Mouse (Mus musculus) urinary bladder, postnatal 4 days (tissue): ENCODE measurements around the gene Stox2.
"Not testable (repeated sequence)": the region's sequence is repeated elsewhere in the genome, so short reads cannot be mapped to it uniquely, and the experiment has no call there.

ENCODE experiments used
- DNase-seq, 2 experiments: peaks; one replicate each; pipeline ENCODE4 v3.0.0; 2021 to 2022; ENCODE audit warnings: low spot score in 2 of 2

The Stox2 gene

DNA sequence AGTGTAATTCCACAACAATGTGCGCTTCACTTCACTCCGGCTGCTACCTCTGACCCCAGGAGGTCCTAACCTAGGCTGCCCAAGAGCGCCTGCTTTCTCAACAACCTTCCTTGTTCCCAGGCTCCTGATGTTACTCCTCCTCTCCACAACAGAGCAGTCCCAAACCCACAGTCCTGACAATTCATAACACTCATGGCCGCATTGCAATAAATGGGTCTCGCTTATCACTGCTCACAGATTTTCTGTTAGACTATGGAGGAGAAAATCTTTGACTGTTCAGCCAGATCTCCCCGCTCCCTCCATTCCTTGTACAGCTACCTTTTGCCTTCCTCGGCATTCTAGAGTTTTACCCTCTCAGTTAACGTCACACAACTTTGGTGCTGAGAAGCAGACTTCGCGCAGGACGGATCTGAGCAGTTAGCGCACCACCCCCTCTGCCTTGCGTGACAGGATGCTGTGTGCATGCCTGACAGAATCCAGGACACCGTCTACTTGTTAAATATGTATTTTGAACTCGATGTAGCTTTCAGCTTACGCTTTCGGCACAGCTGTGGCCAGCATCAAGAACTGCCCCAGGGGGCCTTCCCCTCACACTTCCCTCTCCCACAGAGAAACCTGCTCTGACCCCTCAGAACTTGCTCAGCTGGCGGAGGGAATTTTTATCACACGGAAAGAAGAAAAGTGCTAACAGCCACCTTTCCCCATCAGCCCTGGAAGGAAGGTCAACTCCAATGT is at the start of gene Stox2:
Gene Stox2, minus strand, starts transcription at position 51 of the 735 bp plus-strand sequence.
- no peak for DNase-seq

DNA sequence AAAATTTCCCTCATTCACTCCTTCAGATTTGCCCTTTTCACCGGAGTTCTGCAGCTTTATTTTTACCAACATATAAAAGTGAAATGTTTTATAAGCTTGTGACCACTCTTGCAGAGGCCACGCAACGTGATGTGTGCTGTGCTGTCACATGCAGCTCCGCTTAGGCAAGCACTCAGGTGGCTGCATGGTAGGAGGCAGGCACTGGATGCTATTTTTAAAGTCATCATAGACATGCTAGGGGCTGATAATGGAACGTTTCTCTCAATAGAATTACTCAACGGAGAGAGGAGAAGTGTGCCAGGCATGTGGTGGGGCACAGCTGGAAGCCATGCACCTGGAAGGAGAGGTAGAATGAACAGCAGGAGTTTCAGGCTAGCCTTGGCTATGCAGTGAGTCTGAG is 49.3 kb upstream of the Stox2 start:
- peak in 1 of 2 experiments; percentile 22 for DNase-seq

DNA sequence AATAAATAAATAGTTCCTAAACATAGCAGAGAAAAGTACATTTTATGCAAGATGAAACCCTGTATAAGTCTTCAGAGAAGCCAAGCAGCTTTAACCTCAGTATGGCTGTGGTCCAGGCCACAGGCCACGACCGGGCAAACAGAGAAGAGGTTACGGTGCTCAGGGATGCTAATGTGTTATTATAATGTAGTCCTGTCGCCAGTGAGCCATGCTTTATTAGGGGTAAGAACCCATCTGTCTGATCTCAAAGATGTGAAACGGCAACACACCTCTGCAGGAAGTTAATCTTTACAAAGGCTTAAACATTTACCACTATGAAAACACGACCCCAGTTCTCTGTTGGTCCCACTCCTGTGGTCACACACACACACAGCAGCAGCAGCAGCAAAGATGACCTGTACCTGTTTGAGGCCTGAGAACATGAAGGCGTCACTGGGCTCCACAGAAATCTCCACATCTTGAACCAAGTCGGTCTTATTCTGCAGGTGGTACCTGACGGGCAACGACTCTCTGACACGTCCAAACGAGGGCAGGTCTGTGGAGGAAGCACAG is 48.5 kb upstream of the Stox2 start:
- DNase-seq: peak in 1 of 2 experiments; percentile 28

DNA sequence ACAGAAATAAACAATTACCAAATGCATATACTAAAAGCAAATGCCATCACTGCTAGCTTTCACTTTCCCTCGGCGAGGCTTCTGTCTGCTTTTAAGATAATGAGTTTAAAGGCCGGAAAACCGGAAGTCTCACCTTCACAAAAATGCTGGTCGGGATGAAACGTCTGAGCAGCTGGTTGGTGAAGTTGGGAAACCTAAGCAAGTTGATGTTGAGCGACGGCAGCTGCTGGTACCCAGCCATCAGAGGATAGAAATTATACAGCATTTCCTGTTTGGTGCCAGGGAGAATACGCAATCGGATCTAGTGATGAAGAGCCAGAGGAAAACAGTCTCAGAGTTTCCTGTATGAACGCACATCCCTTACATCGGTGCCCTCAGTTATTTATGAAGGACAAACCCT is 46.9 kb upstream of the Stox2 start:
- no peak for DNase-seq

DNA sequence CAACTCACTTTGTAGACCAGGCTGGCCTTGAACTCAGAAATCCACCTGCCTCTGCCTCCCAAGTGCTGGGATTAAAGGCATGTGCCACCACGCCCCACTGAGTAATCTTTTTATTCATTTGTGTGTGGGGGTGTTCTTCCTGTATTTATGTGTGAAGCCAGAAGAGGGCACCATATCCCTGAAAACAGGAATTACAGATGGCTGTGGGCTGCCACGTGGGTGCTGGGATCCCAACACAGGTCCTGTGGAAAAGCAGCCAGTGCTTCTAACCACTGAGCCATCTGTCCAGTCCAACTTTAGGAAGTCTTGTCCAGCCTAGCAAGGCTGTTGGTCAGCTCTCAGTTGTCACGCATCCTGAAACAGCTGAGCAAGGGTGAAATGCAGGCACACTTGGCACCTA is 41.1 kb upstream of the Stox2 start:
- peak in 1 of 2 experiments; percentile 47 for DNase-seq

DNA sequence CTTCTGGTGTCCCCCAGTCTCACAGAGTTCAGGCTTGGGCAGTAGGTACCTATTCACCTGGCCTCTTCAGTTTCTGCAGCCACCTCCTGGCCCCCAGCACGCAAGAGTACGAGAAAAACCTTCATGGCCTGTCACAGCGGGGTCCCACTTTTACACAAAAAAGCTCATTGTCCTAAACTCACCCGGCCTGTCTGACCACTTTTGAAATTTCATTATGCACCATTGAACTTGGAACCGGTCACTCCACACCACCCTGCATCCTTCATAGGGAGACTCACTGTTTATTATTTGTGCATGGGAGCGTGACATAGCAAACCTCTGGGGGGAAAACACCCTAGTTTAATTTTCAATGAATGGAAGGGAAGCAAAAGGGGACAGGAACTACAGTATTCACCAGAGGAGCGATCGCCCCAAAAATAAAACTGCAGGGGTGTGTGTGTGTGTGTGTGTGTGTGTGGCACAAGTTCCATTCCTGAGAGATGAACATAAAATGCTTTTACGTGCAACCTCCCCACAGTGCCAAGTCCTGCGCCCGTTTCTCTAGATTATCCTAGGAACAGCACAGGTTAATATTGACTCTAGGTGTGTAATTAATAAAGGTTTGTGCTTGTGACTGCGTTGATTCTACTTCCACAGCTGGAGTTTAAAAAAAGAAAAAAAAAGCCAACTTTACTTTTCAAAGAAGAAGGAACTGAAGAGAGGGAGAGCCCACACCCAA is 36.4 kb upstream of the Stox2 start:
- DNase-seq: no peak

DNA sequence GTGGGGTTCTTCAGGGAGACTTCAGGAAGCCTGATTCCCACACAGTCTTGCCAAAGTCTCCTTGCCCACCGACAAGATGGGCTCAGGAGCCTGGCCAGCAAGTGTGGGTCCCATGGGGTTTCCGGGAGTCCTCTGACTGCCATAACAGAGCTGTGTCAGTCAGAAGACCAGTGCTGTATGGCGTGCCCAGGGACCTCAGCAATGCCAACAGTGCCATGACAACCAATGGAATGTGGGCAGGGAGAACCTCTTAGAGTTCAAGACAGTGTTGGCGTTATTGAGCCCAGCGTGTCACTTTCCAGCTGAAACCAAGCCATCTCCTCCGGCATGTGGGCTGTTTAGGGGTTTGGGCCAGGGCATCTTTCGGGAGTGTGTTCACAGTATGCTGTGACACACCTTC is 33.9 kb upstream of the Stox2 start:
- DNase-seq: no peak

DNA sequence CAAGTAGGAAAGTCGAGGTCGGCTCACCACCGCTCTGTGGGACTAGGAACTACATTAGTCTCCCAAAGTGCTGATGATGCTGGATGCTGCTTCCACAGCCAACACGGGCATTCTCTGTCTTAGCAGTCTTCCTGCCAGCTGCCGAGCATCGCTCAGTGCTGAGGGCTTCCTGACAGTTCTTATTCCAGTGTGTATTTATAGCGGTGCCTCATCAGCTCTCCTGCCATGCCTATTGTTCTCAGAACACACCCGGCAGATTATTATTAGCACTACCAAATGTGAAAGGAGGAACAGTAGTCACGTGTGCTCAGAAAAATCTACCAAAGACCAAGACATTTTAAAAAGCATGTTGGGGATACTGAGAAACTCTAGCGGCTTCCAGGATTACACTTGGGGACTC is 15.5 kb upstream of the Stox2 start:
- DNase-seq: no peak

DNA sequence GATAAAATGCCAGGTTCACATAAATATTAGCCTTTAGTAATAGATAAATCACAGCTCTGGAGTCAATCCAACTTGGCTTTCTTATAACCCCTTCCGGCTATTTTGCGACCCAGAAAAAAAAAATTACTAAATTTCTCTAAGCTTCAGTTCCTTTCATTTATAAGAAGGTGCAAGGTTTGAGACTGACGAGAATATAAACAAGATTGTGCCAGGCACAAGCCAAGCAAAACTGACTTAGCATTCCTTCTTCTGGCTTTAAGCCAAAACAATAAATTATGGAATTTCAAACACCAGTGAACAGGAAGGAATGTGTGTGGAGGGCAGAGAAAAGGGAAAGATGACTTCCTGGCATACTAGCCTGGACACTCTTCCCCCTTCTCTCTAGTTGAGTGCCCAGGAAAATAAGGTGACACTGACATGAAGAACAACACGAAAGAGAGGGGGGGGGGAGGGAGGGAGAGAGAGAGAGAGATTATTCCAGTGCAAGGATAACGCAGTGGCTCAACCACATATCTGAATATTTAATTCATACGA is 13.1 kb upstream of the Stox2 start:
- DNase-seq: no peak

DNA sequence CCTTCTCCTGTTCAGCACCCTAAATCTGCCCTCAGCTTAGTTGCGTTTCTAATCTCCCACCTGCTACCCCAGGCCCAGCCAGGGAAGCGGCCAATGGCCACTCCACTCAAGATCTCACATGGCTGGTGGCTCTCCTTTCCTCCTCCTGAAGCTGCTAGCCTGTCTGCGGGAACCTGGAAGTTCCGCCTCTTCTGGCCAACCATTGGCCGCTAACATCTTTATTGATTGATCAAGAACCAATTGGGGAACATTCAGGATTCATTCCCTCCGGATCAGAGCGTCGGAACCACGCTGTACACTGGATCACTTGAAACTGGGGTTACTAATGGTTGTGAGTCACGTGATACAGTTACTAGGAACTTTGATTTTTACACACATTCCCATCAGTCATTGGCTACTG is 12.4 kb upstream of the Stox2 start:
- no peak for DNase-seq

DNA sequence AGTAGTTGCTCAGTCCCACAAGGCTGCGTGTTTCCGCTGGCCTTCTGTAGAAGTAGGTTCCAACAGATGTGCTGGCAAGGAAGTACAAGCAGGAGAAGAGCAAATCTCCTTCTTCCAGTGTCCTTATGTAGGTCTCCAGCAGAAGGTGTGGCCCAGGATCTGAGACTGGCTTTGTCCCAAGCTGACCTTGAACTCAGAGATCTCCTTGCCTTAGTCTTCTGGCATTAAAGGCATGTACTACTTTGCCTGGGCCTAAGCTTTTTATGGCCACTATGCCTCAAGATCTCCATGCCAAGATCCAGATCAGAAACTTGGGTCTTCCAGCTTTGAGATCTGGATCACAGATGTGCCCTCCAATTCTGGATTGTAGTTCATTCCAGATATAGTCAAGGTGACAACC is 3.0 kb upstream of the Stox2 start:
- not testable (repeated sequence) for DNase-seq

DNA sequence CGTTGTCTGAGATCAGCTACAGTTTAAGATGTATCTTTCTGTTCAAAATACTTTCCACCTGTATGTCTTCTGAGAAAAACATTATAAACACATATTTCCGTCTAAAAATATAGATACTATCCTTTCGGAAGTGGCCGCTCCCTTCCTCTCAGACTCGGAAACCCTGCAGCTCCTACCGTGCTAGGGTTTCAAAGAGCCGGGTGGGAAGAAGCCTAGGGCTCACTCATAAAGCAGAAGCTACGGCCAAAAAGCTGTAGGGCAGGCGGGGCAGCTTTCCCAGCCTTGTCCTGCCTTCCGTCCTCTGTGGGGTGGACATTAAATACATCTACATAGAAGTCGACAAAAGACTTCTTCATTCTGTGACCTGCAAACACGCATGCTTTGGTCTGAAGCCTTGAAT is 6.9 kb downstream of the Stox2 start:
- DNase-seq: no peak

DNA sequence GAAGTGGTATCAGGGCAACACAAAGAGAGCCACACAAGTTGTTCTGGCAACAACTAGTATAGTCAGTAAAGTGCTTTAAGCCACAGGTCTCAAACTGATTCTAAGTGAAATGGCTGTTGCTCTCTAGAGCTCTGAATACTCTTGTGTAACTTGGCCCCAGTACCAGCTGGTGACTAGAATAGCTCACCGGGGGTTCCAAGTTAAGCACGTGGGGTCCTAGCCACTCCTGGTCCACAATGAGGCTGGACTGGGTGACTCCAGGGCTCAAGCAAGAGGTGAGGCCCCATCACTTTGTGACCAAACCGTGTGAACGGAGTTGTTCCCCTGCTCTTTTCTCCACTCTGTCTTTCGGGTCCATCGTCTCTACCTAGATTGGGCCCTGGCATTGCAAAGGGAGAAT is 8.2 kb downstream of the Stox2 start:
- no peak for DNase-seq

DNA sequence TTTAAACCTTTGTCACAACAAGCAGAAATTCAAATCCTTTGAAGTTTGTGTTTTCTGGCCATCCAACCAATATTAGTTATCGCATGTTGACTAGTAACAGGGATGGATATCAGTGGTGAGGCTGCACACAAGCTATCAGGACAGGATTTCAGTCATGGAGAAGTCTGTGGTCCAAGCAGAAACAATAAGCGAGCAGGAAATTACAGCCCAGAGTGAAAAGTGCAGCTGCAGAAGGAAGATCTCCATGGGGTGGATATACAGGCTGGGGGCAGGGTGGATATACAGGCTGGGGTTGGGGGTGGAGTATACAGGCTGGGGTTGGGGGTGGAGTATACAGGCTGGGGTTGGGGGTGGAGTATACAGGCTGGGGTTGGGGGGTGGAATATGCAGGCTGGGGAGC is 10.3 kb downstream of the Stox2 start:
- DNase-seq: no peak

DNA sequence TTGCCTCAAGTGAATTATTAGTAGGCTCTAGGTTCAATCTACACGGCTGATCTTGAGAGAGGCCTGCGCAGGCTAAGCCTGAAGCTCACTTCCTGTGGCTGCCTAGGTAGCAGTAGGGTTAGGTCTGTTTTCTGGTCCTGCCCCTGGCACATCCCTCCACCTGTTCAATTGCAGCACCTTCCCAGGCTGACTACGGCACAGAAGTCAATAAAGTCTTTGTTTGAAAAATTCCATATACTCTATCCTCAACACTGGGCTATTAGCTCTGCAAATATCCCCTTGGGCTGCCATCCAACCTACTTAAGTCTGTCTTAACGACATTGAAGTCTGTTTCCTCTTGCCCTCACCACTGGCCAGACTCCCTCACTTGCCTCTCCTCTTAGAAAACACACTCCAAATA is 10.8 kb downstream of the Stox2 start:
- DNase-seq: no peak

DNA sequence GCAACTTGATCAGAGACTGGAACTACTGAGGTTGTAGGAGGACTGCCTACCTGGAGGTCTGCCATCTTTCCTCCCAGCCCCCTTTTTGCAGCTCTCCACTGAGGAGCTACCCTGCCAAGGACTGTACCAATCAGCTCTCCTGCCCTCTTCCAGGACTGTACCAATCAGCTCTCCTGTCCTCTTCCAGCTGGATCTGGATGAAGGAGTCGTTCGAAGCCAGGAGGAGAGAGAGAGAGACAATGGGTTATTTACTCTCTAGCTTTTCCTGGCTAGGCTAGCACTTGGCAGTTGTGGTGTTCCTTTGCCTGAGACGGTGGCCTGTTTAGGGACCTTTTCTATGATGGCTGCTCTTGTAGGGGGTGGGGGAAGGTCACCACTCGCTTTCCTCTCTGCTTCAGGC is 14.9 kb downstream of the Stox2 start:
- DNase-seq: no peak

DNA sequence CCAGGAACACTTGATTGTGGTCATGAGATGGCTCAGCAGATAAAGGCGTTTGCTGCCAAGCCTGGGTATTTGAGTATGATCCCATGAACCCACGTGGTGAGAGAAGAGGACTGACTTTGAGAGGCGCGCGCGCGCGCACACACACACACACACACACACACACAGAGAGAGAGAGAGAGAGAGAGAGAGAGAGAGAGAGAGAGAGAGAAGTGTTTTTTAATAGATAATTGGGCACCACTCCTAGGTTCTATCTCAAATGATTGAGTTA is 32.0 kb downstream of the Stox2 start:
- DNase-seq: not testable (repeated sequence)

DNA sequence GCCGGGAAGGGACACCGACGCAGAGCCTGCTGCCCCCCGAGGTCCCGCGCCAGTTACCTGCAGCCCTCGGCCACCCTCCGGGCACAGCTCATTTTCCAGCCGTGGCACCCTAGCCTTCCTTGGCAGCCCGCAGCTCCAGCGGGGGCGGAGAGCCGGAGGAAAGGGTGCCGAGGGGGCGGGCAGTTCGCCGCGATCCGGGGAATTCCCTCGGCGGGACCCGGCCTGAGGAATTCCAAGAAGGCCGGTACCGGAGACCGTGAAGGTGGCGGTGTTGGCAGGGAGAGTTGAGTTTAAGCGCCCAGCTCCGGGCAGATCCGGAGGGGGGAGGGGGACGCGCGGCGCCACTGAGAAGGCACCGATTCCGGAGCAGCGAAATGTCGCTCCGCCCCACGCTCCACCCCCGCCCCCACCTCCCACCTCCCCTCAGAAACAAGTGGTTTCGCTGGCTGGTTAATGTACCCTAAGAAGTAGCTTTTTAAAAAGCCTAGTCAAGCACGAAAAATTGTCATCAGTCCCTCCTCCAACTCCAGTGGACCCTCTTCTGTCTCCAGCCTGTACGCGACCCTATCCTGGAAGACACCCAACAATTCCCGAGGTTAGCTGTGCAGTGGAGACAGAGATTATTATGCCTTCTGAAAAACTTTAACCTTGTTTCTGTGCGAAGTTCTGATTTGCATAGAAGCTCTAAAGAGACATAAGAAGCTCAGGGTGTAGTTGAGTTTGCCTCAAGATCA is 32.5 kb downstream of the Stox2 start:
- DNase-seq: peak; percentile 46 to 68

DNA sequence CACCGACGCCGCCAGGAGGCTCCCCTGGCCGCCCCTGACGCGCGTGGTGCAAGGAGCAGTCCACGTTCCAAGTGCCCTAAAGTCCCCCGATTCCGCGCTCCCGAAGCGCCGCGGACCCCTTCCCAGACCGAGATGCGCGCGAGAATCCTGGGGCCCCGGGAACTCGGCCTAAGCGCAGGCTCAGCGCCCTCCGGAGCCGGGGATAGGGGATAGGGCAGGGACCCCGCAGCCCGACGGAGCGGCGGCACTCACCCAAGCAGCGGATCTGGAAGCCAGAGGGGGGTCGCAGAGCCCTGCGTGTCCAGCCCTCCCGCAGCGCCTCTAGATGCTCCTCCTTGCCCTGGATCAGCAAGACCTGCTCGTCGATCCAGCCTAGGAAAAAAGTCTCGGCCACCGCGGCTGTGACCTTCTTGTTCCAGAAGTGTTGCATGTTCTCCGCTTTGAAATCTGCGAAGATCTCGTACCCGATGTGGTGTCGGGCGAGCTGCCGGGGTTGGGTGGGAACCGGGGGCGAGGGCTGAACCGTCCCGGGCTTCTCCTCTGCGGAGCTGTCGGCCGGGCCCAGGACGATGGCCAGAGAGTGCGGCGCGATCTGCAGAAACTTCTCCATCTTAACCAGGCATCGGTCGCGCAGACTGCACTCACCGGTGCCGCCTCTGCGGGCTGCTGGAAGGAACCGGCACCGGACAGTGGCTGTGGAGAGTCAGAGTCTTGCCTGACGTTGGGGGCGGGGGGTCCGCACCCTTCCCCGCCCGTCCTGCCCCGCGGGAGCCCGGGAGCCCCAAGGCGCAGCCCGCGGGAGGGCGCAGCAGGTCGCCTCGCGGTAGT is 33.3 kb downstream of the Stox2 start:
- peak in 1 of 2 experiments; percentile 21 for DNase-seq

DNA sequence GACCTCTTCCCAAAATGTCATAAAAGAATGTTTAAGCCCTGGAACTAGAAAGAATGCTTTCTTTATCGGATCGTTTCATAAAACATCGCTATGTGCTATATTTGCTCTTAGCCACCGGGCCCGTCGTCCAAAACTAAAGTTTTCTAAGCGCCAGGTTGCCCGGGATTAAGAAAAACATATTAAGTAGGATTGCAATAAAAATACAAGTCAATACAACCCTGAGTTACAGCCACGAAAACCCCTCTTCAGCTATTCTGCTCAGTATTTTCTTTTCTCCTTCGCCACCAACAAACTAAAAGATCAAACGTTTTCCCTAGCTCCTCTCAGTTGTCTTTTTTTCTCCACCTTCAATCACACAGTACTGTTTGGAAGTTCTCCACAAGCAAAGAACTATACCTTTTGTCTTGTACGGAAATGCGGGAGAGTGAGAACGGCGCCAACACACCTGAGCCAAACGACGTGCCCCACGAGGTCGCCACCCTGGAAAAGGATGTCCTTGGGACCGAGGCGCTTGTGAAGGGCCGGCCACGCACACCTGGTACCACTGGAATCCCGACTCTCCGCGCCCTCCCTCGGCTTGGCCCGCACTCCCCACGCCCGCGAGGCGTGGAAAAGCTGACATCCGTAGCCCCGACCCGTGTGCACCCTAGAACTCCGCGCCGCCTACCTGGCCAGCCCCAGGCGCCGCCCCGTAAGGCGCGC is 34.0 kb downstream of the Stox2 start:
- DNase-seq: no peak

DNA sequence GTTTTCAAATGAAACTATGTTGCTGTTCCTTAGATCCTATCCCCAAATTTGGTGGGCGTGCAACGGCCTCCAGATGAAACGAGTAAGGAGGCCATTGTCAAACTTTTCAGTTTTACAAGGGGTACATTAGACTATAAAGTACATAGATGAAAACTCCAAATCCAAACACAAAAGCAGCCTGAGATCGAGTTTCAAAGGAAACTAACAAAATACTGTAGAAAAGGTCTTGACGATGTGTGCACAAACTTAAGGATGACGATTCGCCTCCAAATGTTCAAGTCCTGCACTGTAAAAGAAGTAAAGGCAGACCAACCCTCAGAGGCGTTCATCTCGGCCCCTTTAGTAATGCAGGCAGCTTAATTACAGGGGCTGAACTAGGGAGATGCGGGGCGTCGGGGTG is 34.8 kb downstream of the Stox2 start:
- DNase-seq: no peak
